Mouse (Mus musculus) erythroid progenitor cell, adult 5-6 weeks (primary cell): ENCODE results near the gene Msi2. TPM values are rescaled to one million over a fixed set of nuclear protein-coding genes. Genes with fewer than 3 reads are reported as not detected.

Source experiments
- ATAC-seq: replicated peaks from 2 replicates; pipeline ENCODE4 v1.8.0; 2016; ENCODE audit warnings: moderate number of reproducible peaks, mild to moderate bottlenecking, moderate TSS enrichment, inconsistent platforms; ENCODE audit not compliant: poor library complexity, low FRiP score, severe bottlenecking
- total RNA-seq, 2 experiments: library from RNA; stranded (forward) in 1 of 2; stranded (reverse) in 1 of 2; fragments of 150-400 nt in 1 of 2; fragments of 186-747, 209-891 nt in 1 of 2; gene quantifications; 2 replicates each; pipeline versions ENCODE4 v1.2.3 to v1.2.4; 2015 to 2017; ENCODE audit warnings: low replicate concordance in 2 of 2

Msi2 gene
- total RNA-seq, 2 experiments from 2014 or later = 8.4 to 44.6 TPM

GRCm38 (mm10) chr11:88506544-88507419 is 211.5 kb downstream of the Msi2 start:
- ATAC-seq = no peak

- ATAC-seq = no peak
Measured at GRCm38 (mm10) chr11:88506109-88506508, 212.2 kb downstream of the Msi2 start.

- no peak for ATAC-seq
Measured at GRCm38 (mm10) chr11:88502566-88502965, 215.7 kb downstream of the Msi2 start.

GRCm38 (mm10) chr11:88498491-88498890 is 219.8 kb downstream of the Msi2 start:
- ATAC-seq = no peak

GRCm38 (mm10) chr11:88496460-88496859 is 221.9 kb downstream of the Msi2 start:
- ATAC-seq = no peak

GRCm38 (mm10) chr11:88495759-88496158 is 222.6 kb downstream of the Msi2 start:
- ATAC-seq = no peak

- no peak for ATAC-seq
Measured at GRCm38 (mm10) chr11:88495018-88495417, 223.3 kb downstream of the Msi2 start.

- no peak for ATAC-seq
Measured at GRCm38 (mm10) chr11:88493795-88494559, 224.3 kb downstream of the Msi2 start.

- no peak for ATAC-seq
Measured at GRCm38 (mm10) chr11:88492585-88492984, 225.7 kb downstream of the Msi2 start.

- ATAC-seq = no peak
Measured at GRCm38 (mm10) chr11:88489985-88490384, 228.3 kb downstream of the Msi2 start.

- no peak for ATAC-seq
Measured at GRCm38 (mm10) chr11:88488941-88489724, 229.2 kb downstream of the Msi2 start.

GRCm38 (mm10) chr11:88488175-88488940 is 230.0 kb downstream of the Msi2 start:
- ATAC-seq = no peak

- ATAC-seq = no peak
Measured at GRCm38 (mm10) chr11:88485987-88486386, 232.3 kb downstream of the Msi2 start.

- ATAC-seq = no peak
Measured at GRCm38 (mm10) chr11:88485088-88485487, 233.2 kb downstream of the Msi2 start.

GRCm38 (mm10) chr11:88484047-88484446 is 234.3 kb downstream of the Msi2 start:
- no peak for ATAC-seq

- ATAC-seq = no peak
Measured at GRCm38 (mm10) chr11:88482636-88483035, 235.7 kb downstream of the Msi2 start.

- no peak for ATAC-seq
Measured at GRCm38 (mm10) chr11:88482236-88482635, 236.1 kb downstream of the Msi2 start.

GRCm38 (mm10) chr11:88481602-88482161 is 236.6 kb downstream of the Msi2 start:
- no peak for ATAC-seq

- no peak for ATAC-seq
Measured at GRCm38 (mm10) chr11:88481092-88481601, 237.2 kb downstream of the Msi2 start.
